Mouse (Mus musculus) CD4-positive, CD25-positive, alpha-beta regulatory T cell, adult 4 months (primary cell): ENCODE results near the gene Thsd7b. TPM values are rescaled to one million over a fixed set of nuclear protein-coding genes. Genes with fewer than 3 reads are reported as not detected.
"Not testable (repeated sequence)": the region's sequence is repeated elsewhere in the genome, so short reads cannot be mapped to it uniquely, and the experiment has no call there.

ENCODE experiments used
- ATAC-seq: one replicate; pipeline ENCODE4 v1.8.0; 2017
- polyA plus RNA-seq, 2 experiments: library from polyadenylated mRNA; unstranded; fragments of 100-300 nt; shearing (Covaris generic); gene quantifications; one replicate each; pipeline ENCODE4 v1.2.1; 2017

Gene Thsd7b
- polyA plus RNA-seq, 2 experiments from 2014 or later, result 0.43 TPM; not detected in 1

DNA sequence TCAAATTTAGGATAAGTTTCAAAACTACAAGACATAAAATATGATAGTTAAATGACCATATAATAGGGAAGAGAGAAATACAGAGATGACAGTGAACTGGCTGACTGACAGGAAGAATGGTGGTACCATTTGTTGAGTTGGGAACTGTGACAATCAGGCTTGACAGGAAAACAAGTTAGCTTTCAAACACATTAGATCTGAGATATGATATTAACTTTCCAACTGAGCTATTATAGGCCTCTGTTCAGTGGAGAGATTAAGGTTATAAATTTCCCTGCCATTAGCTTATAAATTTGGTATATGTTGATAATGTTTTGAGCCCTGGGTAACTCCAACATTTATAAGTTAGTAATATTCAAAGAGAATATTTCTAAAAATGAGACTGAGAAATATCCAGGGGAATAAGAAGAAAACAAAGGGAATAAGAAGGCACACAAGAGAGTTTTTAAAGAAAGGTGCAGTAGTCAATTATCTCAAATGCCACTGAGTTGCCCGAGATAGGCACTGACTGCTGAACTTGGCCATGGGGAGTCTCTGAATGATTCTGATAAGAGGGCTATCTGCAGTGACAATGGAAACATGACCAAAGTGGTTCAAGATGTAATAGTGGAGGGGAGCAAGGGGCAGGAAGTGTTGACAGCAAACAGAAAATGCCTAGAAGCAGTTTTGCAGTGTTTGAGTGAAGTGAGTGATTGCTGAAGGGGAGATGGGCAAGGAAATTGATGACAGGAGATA lies 839.6 kb downstream of the Thsd7b start:
- no peak for ATAC-seq

DNA sequence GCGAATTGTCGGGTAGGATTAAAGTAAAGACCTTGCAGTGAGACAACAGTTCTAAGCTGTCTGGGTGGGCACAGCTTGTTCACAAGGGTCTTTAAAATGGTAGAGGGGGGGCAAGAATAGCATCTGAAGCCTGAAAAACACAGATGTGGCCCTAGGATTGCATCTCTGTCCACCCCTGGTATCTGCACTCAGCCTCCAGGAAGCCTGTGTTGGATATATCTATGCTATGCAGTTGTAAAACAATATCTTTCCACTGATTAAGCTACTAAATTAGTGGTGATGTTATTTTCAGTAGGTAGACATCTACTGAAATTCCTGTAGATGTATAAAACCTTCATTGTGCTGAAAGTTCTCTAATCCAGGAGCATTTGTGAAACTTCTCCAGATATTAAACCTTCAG lies 840.4 kb downstream of the Thsd7b start:
- ATAC-seq, result no peak

DNA sequence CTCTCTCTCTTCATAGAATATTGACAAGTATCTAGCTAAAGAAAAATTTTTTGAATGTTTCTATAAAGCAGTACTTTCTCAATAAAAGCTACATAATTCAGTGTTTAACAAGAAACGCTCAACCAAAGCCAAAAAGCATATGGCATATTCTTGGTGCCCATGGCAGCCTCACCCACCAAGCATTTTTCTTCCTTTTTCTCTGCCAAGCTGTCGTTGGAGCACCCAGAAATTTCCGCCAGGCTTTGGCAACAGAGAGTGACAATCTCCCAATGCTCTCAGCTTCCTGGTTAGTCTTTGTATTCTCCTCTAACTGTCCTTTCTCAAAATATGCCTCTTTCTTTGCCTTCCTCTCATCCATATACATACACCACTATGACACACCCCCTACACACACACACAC lies 857.8 kb downstream of the Thsd7b start:
- ATAC-seq, result no peak

DNA sequence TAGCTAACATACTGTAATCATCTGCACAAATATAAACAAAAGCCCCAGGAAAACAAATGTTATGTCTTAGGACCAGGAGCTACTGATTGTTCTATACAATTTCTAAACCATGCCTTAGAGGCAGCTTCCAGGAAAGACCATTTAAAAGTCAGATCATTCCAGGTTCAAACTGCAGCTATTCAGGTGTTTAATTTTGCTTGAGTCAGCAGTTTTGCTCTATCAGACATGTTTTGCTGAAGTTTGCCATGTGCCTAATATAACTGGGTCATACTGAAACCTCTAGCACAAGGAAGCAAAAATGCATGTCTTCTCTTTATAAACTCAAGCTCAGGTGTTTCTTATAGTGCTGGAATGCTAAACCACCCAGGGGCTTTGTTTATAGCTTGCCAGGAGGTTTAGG lies 893.1 kb downstream of the Thsd7b start:
- no peak for ATAC-seq

DNA sequence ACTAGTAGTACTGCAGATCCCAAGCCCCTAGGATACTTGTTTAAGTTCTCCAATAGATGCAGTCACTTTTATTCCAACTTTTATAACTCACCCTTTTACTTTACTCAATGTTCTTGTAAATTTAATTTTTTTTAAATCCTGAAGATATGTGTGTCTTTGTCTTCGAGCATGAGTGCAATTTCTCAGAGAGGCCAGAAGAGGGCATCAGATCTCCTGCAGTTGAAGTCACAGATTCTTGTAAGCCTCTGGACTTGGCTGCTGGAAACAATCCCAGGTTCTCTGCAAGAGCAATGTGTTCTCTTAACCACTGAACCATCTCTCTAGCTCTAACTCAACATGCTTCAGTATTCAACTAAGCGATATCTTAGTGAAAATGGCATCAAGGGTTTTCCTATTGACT lies 894.2 kb downstream of the Thsd7b start:
- no peak for ATAC-seq

DNA sequence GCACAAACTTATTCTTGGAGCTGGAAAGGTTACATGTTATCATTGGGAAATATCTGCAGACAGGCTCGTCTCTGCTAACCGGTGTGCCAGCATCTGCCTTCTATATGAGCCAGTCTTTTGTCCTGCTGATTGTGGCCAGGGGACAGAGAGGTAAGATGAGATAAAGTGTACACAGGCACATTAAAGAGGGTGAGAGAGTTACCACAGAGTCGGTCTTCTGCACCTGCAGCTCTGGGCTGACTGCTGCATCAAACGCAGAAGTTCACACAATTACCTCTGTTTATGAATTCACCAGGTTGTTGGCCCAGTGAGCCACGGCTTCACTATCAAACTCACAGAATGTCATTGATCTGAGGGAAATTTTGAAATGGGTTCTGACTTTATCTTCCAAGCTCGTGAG lies 896.8 kb downstream of the Thsd7b start:
- ATAC-seq, result no peak

DNA sequence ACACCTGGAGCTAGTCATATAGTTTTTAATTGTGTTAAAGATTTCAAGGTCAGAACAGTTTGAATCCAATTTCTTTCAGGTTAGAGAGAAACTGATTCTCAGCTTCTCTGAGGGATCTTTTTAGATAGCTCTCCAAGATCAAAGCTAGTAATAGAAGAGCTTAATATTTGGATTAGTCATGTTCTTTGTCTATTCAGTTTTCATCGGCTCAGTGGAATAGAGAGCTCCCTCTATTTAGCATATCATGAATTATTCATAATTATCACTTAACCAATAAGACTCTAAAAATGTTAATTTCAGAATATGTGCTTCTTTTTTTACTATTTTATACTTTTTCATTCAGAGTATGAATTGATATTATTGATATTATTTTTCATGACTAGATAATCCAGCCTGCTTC lies 897.2 kb downstream of the Thsd7b start:
- no peak for ATAC-seq

DNA sequence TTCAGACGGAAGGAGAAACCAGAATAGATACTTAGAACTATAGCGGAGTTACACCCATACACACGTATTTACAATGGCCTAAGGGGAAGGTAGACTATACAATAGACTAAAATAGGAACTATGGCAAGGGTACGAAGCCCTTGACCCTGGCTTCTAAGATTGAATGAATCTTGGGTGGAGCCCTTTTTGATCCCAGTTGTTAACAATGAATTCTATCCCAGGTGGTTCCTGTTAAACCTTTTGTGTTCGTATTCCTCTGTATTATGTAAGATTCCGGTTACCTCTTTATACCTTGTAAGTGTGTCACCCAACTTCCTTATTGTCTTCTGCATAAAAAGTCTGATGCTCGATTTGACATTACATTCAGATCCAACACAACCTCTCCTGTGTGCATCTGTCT lies 913.7 kb downstream of the Thsd7b start:
- ATAC-seq, result not testable (repeated sequence)

DNA sequence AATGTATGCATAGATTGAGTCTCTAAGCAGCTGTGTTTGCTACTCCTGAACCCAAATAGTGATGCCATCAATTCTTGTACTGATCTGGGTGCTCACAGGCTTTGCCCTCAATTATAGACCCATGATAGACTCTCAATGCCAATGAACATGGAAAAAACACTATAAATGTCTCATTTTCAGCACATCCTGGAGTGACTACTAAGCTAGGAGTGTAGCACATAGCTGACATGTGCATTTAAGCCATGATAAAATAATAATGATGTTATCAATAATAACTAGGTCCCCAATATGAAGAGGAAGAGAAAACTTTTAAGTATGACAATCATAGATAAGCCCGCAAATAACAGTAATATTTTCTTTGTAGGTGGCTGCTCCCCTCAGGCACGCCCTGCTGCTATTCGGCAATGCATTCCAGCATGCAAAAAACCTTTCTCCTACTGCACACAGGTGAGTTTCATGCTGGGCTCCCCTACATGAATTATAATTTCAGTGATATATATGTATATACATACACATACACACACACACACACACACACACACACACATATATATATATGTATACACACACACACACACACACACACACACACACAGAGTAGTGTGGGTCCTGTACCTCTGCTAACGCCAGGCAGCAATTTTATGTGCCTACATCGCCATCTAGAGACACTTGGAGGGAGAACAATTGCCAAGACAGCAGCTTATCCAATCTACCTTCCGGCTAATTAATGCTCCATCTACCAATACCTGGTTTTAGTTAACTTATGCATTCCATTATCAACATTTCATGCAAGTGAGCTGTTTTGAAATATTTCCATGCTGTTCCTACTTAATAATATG lies 919.3 kb downstream of the Thsd7b start:
- ATAC-seq, result no peak

DNA sequence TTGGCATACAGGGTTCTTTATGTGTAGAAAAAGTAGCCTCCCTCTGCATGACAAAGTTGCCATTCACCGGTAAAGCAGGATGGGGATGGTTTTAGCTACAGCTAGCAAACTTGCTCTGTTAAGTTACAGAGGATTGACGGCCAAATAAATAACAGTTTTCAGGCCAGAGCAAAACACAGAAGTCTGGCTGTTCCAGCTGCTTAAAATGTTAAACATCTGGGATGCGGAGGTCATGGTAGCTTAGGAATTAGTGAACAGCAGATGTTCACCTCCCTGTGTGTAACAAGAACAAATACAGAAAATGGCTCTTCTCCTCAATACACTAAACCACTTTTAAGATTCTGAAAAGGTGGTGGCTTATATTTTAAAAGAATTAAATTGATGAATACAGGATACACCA lies 944.3 kb downstream of the Thsd7b start:
- ATAC-seq, result no peak

DNA sequence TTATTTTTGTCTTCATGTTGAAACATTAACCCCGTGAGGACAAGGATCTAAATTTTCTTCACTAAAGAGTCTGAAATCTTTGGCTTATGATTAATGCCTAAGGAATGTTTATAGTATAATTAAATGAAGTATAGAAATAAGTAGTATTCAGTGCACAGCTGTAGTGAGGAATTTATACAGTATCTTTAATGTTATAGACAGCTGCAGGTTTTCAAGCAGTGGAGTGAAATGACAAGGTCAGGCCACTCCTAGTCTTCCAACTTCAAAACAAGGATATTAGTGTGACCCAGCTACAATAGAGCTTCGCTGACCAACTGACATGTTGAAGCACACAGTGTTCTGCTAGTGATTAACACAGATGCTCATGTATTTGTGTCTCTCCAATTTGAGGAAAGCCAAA lies 949.8 kb downstream of the Thsd7b start:
- no peak for ATAC-seq

DNA sequence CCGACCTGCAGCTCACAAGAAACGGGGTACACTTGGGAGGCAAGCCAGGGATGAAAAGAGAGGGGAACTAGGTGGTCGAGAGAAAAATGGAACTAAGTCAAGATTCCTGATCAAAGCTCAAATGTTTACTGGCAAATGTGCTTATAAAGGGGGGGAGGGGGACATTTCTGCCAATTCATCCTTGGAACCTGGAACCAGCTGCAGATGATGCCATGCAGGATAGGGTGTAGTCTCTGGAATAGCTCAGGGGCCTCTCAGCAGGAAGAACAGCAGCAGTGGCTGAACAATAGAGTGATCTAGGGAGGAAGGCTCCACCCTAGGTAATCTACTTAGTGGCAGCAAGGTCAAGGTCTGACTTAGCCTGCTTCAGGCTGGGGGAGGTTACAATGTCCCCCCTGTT lies 972.5 kb downstream of the Thsd7b start:
- no peak for ATAC-seq

DNA sequence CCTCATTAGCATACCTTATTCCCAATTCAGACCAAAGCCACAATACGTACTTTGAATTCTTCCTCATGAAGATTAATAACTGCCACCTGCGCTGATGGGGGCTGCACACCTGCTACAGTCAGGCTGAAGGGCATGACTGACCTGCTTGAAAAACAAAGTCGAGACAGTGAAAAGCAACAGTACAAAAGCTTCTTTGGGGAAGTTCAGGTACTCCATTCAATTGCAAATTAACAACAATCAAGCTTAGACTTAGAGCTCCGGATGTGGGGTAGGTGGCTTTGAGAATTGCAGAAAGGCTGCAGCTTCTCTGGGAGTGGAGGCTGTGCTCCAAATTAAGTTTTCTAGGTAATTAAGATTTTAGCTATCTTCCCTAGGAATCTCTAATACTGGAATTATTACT lies 973.2 kb downstream of the Thsd7b start:
- not testable (repeated sequence) for ATAC-seq

DNA sequence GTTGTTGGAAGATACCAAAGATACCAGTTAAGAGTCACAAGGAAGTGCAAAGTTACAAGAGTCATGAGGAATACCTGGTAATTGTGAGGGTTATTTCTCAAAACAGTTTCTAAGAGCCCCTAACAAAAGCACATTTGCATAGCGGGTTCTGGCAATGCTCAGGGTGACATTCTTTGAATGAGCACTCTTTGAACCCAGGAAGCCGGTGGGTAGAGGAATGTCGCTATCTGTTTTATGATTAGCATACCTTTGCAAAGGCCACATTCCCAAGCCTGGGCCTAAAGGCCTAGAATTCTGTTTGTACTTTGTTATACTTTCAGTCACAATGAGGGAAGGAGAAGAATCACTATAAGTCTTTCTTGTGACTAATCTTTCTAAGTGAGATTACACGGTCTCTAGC lies 973.8 kb downstream of the Thsd7b start:
- ATAC-seq, result not testable (repeated sequence)

DNA sequence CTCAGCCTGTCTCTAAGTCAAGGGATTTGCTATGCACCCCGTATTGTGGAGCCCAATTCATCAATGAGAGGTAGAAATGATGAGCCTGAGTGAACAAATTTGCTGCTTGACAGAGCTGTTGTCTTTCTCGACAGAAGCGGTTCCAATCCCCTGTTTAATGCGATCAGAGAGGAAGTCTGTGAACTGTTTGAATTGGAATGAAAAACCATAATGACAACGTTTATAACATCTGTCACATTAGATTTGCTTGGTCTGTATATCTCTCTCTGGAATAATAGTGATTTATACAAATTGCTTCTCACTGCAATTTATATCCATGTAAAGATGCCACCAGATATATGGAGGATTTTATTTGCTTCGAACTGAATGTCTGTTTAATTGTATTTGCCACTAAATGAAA lies 988.9 kb downstream of the Thsd7b start:
- no peak for ATAC-seq
